Mouse (Mus musculus): ENCODE measurements around the gene Agt.

The Agt gene

GRCm38 (mm10) chr8:124551011-124551661 is 18.4 kb downstream of the Agt start:
- peak in 1 of 2 experiments; percentile 47 for DNase-seq

- DNase-seq, result peak in 1 of 2 experiments; percentile 41
Observed at GRCm38 (mm10) chr8:124548187-124548586, 21.3 kb downstream of the Agt start.

GRCm38 (mm10) chr8:124547269-124547668 is 22.2 kb downstream of the Agt start:
- no peak for DNase-seq

- DNase-seq, result no peak
Observed at GRCm38 (mm10) chr8:124546815-124547214, 22.7 kb downstream of the Agt start.

- no peak for DNase-seq
Observed at GRCm38 (mm10) chr8:124546371-124546770, 23.1 kb downstream of the Agt start.

- DNase-seq, result peak; percentile 60 to 70
Observed at GRCm38 (mm10) chr8:124543272-124543671, 26.2 kb downstream of the Agt start.

- DNase-seq, result no peak
Observed at GRCm38 (mm10) chr8:124542001-124542400, 27.5 kb downstream of the Agt start.

GRCm38 (mm10) chr8:124540906-124541305 is 28.6 kb downstream of the Agt start:
- DNase-seq, result no peak

GRCm38 (mm10) chr8:124535451-124535850 is 34.1 kb downstream of the Agt start:
- DNase-seq, result no peak

- DNase-seq, result no peak
Observed at GRCm38 (mm10) chr8:124532626-124533025, 36.9 kb downstream of the Agt start.

- DNase-seq, result peak; percentile 64 to 71
Observed at GRCm38 (mm10) chr8:124530996-124531395, 38.5 kb downstream of the Agt start.

GRCm38 (mm10) chr8:124530556-124530955 is 39.0 kb downstream of the Agt start:
- DNase-seq, result peak; percentile 62 to 80

GRCm38 (mm10) chr8:124530076-124530475 is 39.4 kb downstream of the Agt start:
- DNase-seq, result peak; percentile 83 to 89

GRCm38 (mm10) chr8:124526261-124526660 is 43.2 kb downstream of the Agt start:
- no peak for DNase-seq

GRCm38 (mm10) chr8:124521946-124522345 is 47.6 kb downstream of the Agt start:
- DNase-seq, result no peak

GRCm38 (mm10) chr8:124520249-124521080 is 49.0 kb downstream of the Agt start, which contains the start of gene Cog2:
Gene Cog2, plus strand, starts transcription at chr8:124520767.
- DNase-seq, result peak; percentile 95 to 96

- DNase-seq, result no peak
Observed at GRCm38 (mm10) chr8:124517142-124517541, 52.4 kb downstream of the Agt start.

GRCm38 (mm10) chr8:124516525-124516924 is 53.0 kb downstream of the Agt start:
- DNase-seq, result no peak

GRCm38 (mm10) chr8:124516039-124516438 is 53.5 kb downstream of the Agt start:
- no peak for DNase-seq

- no peak for DNase-seq
Observed at GRCm38 (mm10) chr8:124509156-124509555, 60.4 kb downstream of the Agt start.

- peak; percentile 79 to 85 for DNase-seq
Observed at GRCm38 (mm10) chr8:124508321-124508695, 61.2 kb downstream of the Agt start.

GRCm38 (mm10) chr8:124507572-124508320 is 61.8 kb downstream of the Agt start:
- DNase-seq, result peak; percentile 85 to 89
